Mouse (Mus musculus): ENCODE data around the gene Zfp958. TPM values are rescaled to one million over a fixed set of nuclear protein-coding genes. Genes with fewer than 3 reads are reported as not detected.
A peak's percentile ranks its signal among the peaks of the same experiment; 100 is the strongest.

Zfp958 gene
- total and polyA plus RNA-seq, 3 experiments, result 5.6 to 206 (median 10.7) TPM

GRCm38 (mm10) chr8:4677265-4678217, 64.6 kb downstream of the Zfp958 start (continued):
- peak; percentile 90 for TF ChIP-seq ELF1 (IDR thresholded peaks at IDR 0.05; ENCODE audit: low read depth, low read length)
- TF ChIP-seq ZKSCAN1 (IDR thresholded peaks at IDR 0.05; ENCODE audit: low read depth, low read length), result no peak
- TF ChIP-seq MAFK (IDR thresholded peaks at IDR 0.05; ENCODE audit: borderline replicate concordance, low read depth, low read length), result no peak
- peak; percentile 87 for TF ChIP-seq NELFE (IDR thresholded peaks at IDR 0.05; ENCODE audit: low read depth, low read length)
- peak; percentile 85 for TF ChIP-seq MAX (IDR thresholded peaks at IDR 0.05; ENCODE audit: low read length)
- TF ChIP-seq MYB (IDR thresholded peaks at IDR 0.05; ENCODE audit: low read depth, low read length), result no peak
- TF ChIP-seq POLR2AphosphoS2 (IDR thresholded peaks at IDR 0.05; ENCODE audit: low read length), result peak; percentile 82
- TF ChIP-seq TCF12 (IDR thresholded peaks at IDR 0.05; ENCODE audit: low read depth, low read length), result 0 out of 2 replicates have a peak, but pooled peaks have one; percentile 45
- no peak for TF ChIP-seq RCOR1 (IDR thresholded peaks at IDR 0.05; ENCODE audit: low read depth, low read length)
- no peak for TF ChIP-seq BHLHE40 (IDR thresholded peaks at IDR 0.05; ENCODE audit: borderline replicate concordance, low read depth, low read length)
- TF ChIP-seq ETS1 (IDR thresholded peaks at IDR 0.05; ENCODE audit: low read depth, low read length), result no peak
- no peak for TF ChIP-seq CHD1 (IDR thresholded peaks at IDR 0.05; ENCODE audit: low read depth, low read length)
- TF ChIP-seq MXI1 (IDR thresholded peaks at IDR 0.05; ENCODE audit: low read depth, low read length), result peak; percentile 88
- peak; percentile 76 for TF ChIP-seq MAZ (IDR thresholded peaks at IDR 0.05; ENCODE audit: low read depth, low read length)
- no peak for TF ChIP-seq TAL1 (IDR thresholded peaks at IDR 0.05; ENCODE audit: low read length)
- peak; percentile 94 for TF ChIP-seq CHD2 (IDR thresholded peaks at IDR 0.05; ENCODE audit: low read length)
- peak; percentile 77 to 87 for TF ChIP-seq POLR2A (IDR thresholded peaks at IDR 0.05; ENCODE audit: control insufficient read depth in 1 of 2, insufficient read depth in 1 of 2, low read depth in 1 of 2, low read length in 2 of 2, poor library complexity in 1 of 2)
- no peak for TF ChIP-seq MEF2A (IDR thresholded peaks at IDR 0.05; ENCODE audit: extremely low read depth, insufficient replicate concordance, low read depth, low read length, poor library complexity, severe bottlenecking)

- H3K79me2 ChIP-seq (ENCODE audit: control insufficient read depth, insufficient read depth, low read length, poor library complexity), result no peaks in the 10 kb centered on the region; the same call in 1 of the 2 replicates
- peaks cover 0 to 7% of the 10 kb centered on the region in 2 experiments; a peak in 2 of 4 replicates for H3K36me3 ChIP-seq (ENCODE audit: control insufficient read depth in 1 of 2, insufficient read depth in 2 of 2, low read length in 2 of 2)
- H3K4me3 ChIP-seq (ENCODE audit: control insufficient read depth in 1 of 2, insufficient read depth in 1 of 2, low read depth in 2 of 2, low read length in 2 of 2), result peak overlapping the region; percentile 80 to 88
- H3K27me3 ChIP-seq (ENCODE audit: control insufficient read depth in 1 of 2, insufficient read depth in 2 of 2, low read length in 2 of 2), result no peaks in the 10 kb centered on the region
- H3K27ac ChIP-seq (ENCODE audit: control insufficient read depth, low read depth, low read length), result peak overlapping the region; percentile 92
- no peaks in the 10 kb centered on the region for H3K9me3 ChIP-seq (replicated peaks; ENCODE audit: insufficient read depth, low read length)
- peak overlapping the region; percentile 79 for H3K9ac ChIP-seq (ENCODE audit: control insufficient read depth, low read depth, low read length, poor library complexity, severe bottlenecking)
- peaks cover 0 to 6% of the 10 kb centered on the region in 2 experiments; a peak in 1 of 4 replicates for H3K4me1 ChIP-seq (ENCODE audit: control insufficient read depth in 1 of 2, insufficient read depth in 2 of 2, low read length in 2 of 2)
- peak; percentile 94 for DNase-seq (ENCODE audit: low read depth, low spot score)
- TF ChIP-seq JUND (IDR thresholded peaks at IDR 0.05; ENCODE audit: low read depth, low read length) (no peak), MAFK (IDR thresholded peaks at IDR 0.05; ENCODE audit: borderline replicate concordance, low read depth, low read length) (no peak), KAT2A (conservative IDR thresholded peaks at IDR 0.05; ENCODE audit: low read depth, low read length) (no peak), ZMIZ1 (IDR thresholded peaks at IDR 0.05; ENCODE audit: low read depth, low read length) (no peak), SIN3A (IDR thresholded peaks at IDR 0.05; ENCODE audit: low read length) (no peak; the same call in 1 of the 2 replicates), TBP (IDR thresholded peaks at IDR 0.05; ENCODE audit: low read depth, low read length) (no peak), RCOR1 (IDR thresholded peaks at IDR 0.05; ENCODE audit: low read depth, low read length) (no peak), EP300 (IDR thresholded peaks at IDR 0.05; ENCODE audit: low read depth in 1 of 2, low read length in 2 of 2) (no peak), USF1 (IDR thresholded peaks at IDR 0.05; ENCODE audit: low read depth, low read length) (no peak), MXI1 (IDR thresholded peaks at IDR 0.05; ENCODE audit: low read depth, low read length) (no peak), ZNF384 (IDR thresholded peaks at IDR 0.05; ENCODE audit: low read depth, low read length) (no peak), MEF2A (IDR thresholded peaks at IDR 0.05; ENCODE audit: extremely low read depth, insufficient replicate concordance, low read depth, low read length, poor library complexity, severe bottlenecking) (no peak), ELF1 (IDR thresholded peaks at IDR 0.05; ENCODE audit: low read depth, low read length) (peak; percentile 95), POLR2AphosphoS2 (IDR thresholded peaks at IDR 0.05; ENCODE audit: low read length) (no peak), ZKSCAN1 (IDR thresholded peaks at IDR 0.05; ENCODE audit: low read depth, low read length) (no peak), TCF12 (IDR thresholded peaks at IDR 0.05; ENCODE audit: low read depth, low read length) (no peak), NELFE (IDR thresholded peaks at IDR 0.05; ENCODE audit: low read depth, low read length) (no peak), USF2 (IDR thresholded peaks at IDR 0.05; ENCODE audit: borderline replicate concordance in 1 of 2, insufficient read depth in 1 of 2, low read depth in 1 of 2, low read length in 2 of 2) (no peak), RAD21 (IDR thresholded peaks at IDR 0.05; ENCODE audit: low read depth, low read length) (no peak), MAX (IDR thresholded peaks at IDR 0.05; ENCODE audit: low read length) (peak; percentile 45), MYB (IDR thresholded peaks at IDR 0.05; ENCODE audit: low read depth, low read length) (peak; percentile 78), E2F4 (IDR thresholded peaks at IDR 0.05; ENCODE audit: borderline replicate concordance, low read depth, low read length) (no peak)
Observed at GRCm38 (mm10) chr8:4678218-4678907, 65.4 kb downstream of the Zfp958 start.

All from MEL (cell line).